Comparison of ENCODE assay signal across 21 mouse cellular contexts in genomic region chr1:136730638-136731037, GRCm38 (mm10).
DNase-seq lines count a peak whose midpoint lies in the region; ATAC-seq and TF ChIP-seq lines count a peak whose summit lies in the region.
"Had no signal": no experiment of that assay in that cellular context is flagged by ENCODE, and none has a peak within 500 bp of the region (broad histone marks: within the 10 kb centered on the region; RNA-seq: fewer than 3 reads in every experiment).

No protein-coding gene starts in this region.

- no peak overlapping the region for H3K4me3 ChIP-seq in hindbrain, postnatal 0 days (ENCODE audit: low read length)
- H3K4me3 ChIP-seq in hindbrain, embryonic 12.5 days: no peak overlapping the region
- H3K4me3 ChIP-seq in E14TG2a.4 (replicated peaks; ENCODE audit: low read length): 0 out of 2 replicates have a peak overlapping the region, but pooled peaks have one; percentile 41
- H3K4me3 ChIP-seq: forebrain, embryonic 13.5 days; gastrocnemius, adult 2 months; heart, embryonic 13.5 days; hindbrain, embryonic 10.5 days; layer of hippocampus, adult 2 months; stomach, embryonic 15.5 days had no signal

- 33% methylated on average over 11 of the region's 11 CpGs for WGBS in hindbrain, postnatal 0 days
- 56% methylated on average over 11 of the region's 11 CpGs for WGBS in hindbrain, embryonic 12.5 days

- no peak overlapping the region for H3K27ac ChIP-seq in hindbrain, postnatal 0 days
- no peak overlapping the region for H3K27ac ChIP-seq in hindbrain, embryonic 12.5 days
- H3K27ac ChIP-seq: forebrain, embryonic 13.5 days; gastrocnemius, adult 2 months; heart, embryonic 13.5 days; hindbrain, embryonic 10.5 days; kidney, postnatal 0 days; layer of hippocampus, adult 2 months; stomach, embryonic 15.5 days had no signal

- no peak for TF ChIP-seq CTCF in hindbrain, postnatal 0 days (IDR thresholded peaks at IDR 0.05; ENCODE audit: low read depth)
- no peak for TF ChIP-seq CTCF in E14TG2a.4 (conservative IDR thresholded peaks at IDR 0.05; ENCODE audit: low read length)

- DNase-seq in hindbrain, postnatal 0 days (ENCODE audit: low spot score): peak; percentile 10
- DNase-seq in left cerebral cortex, postnatal 36 days (ENCODE audit: low spot score in 2 of 2): peak; percentile 49 to 66
- DNase-seq in thymus, postnatal 10 days (ENCODE audit: low spot score in 2 of 2): peak; percentile 68 to 74
- no peak for DNase-seq in embryo, embryonic 10.5 days (ENCODE audit: low spot score)
- DNase-seq: B cell, adult 2 months; cerebellum, postnatal 14 days; gastrocnemius, adult 2 months; liver; liver, postnatal 0 days; lung, postnatal 36 days had no signal

- H3K27me3 ChIP-seq in hindbrain, postnatal 0 days (ENCODE audit: insufficient read depth, low read length): no peaks in the 10 kb centered on the region
- H3K27me3 ChIP-seq in hindbrain, embryonic 12.5 days: peaks cover 12% of the 10 kb centered on the region
- H3K27me3 ChIP-seq in E14TG2a.4 (ENCODE audit: insufficient read depth, low read length): no peaks in the 10 kb centered on the region
- H3K27me3 ChIP-seq: forebrain, embryonic 13.5 days; Patski; stomach, embryonic 15.5 days had no signal

- ATAC-seq in hindbrain, postnatal 0 days: peak; percentile 61; the same call in 1 of the 2 replicates
- no peak for ATAC-seq in hindbrain, embryonic 12.5 days (ENCODE audit: low FRiP score)
- ATAC-seq in cerebellum, adult (ENCODE audit: insufficient number of reproducible peaks, low FRiP score, low TSS enrichment): no peak
- ATAC-seq: forebrain, embryonic 13.5 days; intestine, postnatal 0 days; liver, postnatal 0 days; Patski had no signal

- H3K9me3 ChIP-seq in hindbrain, postnatal 0 days (ENCODE audit: low read length): no peaks in the 10 kb centered on the region
- H3K9me3 ChIP-seq in hindbrain, embryonic 12.5 days (replicated peaks): no peaks in the 10 kb centered on the region
- no peaks in the 10 kb centered on the region for H3K9me3 ChIP-seq in E14TG2a.4 (ENCODE audit: low read length)
- H3K9me3 ChIP-seq: forebrain, embryonic 13.5 days; heart, embryonic 13.5 days; hindbrain, embryonic 10.5 days; stomach, embryonic 15.5 days had no signal

- H3K9ac ChIP-seq in hindbrain, postnatal 0 days (replicated peaks; ENCODE audit: low read length): no peak overlapping the region
- H3K9ac ChIP-seq in hindbrain, embryonic 12.5 days: no peak overlapping the region
- H3K9ac ChIP-seq: forebrain, embryonic 13.5 days; heart, embryonic 13.5 days; liver, postnatal 0 days; stomach, embryonic 15.5 days had no signal

- intact Hi-C loops in left cerebral cortex, postnatal 36 days (cut with DNase I): no loop called here

- H3K36me3 ChIP-seq in hindbrain, postnatal 0 days (ENCODE audit: insufficient read depth, low read length): no peaks in the 10 kb centered on the region
- H3K36me3 ChIP-seq in hindbrain, embryonic 12.5 days: no peaks in the 10 kb centered on the region
- H3K36me3 ChIP-seq in E14TG2a.4 (ENCODE audit: insufficient read depth, low read length): no peaks in the 10 kb centered on the region; the same call in 1 of the 2 replicates
- H3K36me3 ChIP-seq: heart, embryonic 13.5 days; hindbrain, embryonic 10.5 days; stomach, embryonic 15.5 days had no signal

- no peak overlapping the region for H3K4me2 ChIP-seq in hindbrain, postnatal 0 days (ENCODE audit: low read depth, low read length)
- no peak overlapping the region for H3K4me2 ChIP-seq in hindbrain, embryonic 12.5 days (replicated peaks)
- H3K4me2 ChIP-seq: forebrain, embryonic 13.5 days; heart, embryonic 13.5 days; stomach, embryonic 15.5 days had no signal

- H3K4me1 ChIP-seq in hindbrain, postnatal 0 days (ENCODE audit: insufficient read depth, low read length): no peaks in the 10 kb centered on the region
- H3K4me1 ChIP-seq in hindbrain, embryonic 12.5 days: peaks cover 3% of the 10 kb centered on the region; the same call in 1 of the 2 replicates
- peaks cover 90% of the 10 kb centered on the region for H3K4me1 ChIP-seq in E14TG2a.4 (replicated peaks; ENCODE audit: low read depth, low read length)
- H3K4me1 ChIP-seq: stomach, embryonic 15.5 days had no signal
